Mouse (Mus musculus) heart, adult 2 months (tissue): Measurements from ENCODE around the gene Isg20.

Experiments used
- CTCF ChIP-seq: fragments of 200-600 bp; IDR thresholded peaks from 2 replicates; pipeline ENCODE4 v1.8.1; 2022; ENCODE audit warnings: antibody characterized with exemption, mild to moderate bottlenecking, moderate library complexity
- EP300 ChIP-seq: fragments of 200-500 bp; IDR thresholded peaks from 2 replicates; pipeline ENCODE4 v1.6.1; 2011; ENCODE audit warnings: low read depth, low read length, control low read depth; ENCODE audit not compliant: insufficient read depth

DNA sequence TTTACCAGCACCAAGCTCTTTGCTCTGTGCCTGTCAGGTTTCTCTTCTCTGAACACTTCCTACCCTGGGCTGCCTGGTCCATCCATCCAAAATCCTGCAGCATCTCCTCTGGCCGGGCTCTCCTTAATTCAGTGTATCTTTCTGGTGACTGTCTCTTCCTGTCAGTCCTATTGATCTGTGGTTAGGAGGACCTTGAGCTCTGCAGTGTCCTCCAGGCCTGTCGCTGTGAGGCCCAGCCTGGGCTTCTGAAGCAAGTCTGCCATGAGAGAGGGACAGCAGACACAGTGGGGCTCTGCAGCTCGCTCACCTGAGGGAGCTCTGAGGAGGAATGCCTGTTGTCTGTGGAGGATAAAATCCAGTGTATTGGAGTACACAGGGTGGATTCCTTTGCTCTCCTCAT is 15.7 kb upstream of the Isg20 start:
- TF ChIP-seq CTCF (no peak), EP300 (no peak)
